Mouse (Mus musculus): ENCODE measurements around the gene Atp2b1. TPM values are rescaled to one million over a fixed set of nuclear protein-coding genes. Genes with fewer than 3 reads are reported as not detected.

Atp2b1 gene
- total and polyA plus RNA-seq, 2 experiments from 2014 or later: 189 to 299 TPM

DNA sequence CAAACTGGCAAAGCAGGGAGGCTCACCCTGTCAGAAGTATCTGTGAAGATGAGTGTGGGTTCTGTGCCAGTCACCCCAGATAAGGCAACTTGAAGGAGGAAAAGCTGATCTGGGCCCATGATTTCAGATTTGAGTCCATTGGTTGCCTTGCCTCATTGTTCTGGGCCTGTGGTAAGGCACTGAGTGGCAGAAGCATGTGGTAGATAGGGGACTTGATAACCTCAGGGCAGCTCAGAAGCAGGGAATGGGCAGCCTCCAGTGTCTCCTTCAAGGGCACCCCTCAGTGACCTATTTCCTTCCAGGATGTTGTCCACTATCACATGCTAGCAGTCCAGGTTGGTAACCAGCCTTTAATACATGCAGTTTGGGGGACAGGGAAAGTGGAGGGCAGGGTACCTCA, 12.8 kb downstream of the Atp2b1 start:
- H3K4me2 ChIP-seq (ENCODE audit: low read depth, low read length, poor library complexity, severe bottlenecking): no peak overlapping the region

DNA sequence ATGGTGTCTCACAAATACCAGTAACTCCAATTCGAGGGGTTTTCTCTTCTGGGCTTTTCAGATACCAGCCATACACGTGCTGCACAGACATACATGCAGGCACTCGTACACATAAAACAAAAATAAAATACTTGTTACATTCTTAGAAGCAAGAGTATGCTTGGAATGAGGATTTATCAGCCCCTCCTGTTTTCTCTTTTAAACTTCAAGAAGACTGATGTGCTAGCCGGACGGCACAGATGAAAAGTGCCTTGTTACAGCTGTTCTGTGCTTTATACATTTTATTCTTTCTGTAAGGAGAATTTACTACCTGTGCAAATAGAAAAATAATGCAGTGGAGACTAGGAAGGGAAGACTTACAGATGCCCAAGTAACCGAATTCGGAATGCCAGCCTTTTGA, 15.2 kb downstream of the Atp2b1 start:
- WGBS: 70% methylated on average over 7 of the region's 7 CpGs
- no peaks in the 10 kb centered on the region for H3K36me3 ChIP-seq (ENCODE audit: insufficient read depth, low read length)
- DNase-seq (ENCODE audit: low spot score) (no peak), ATAC-seq (ENCODE audit: low FRiP score) (no peak)
- no peak for TF ChIP-seq CTCF (IDR thresholded peaks at IDR 0.05)
- H3K9me3 ChIP-seq (ENCODE audit: low read length): no peaks in the 10 kb centered on the region
- H3K4me2 ChIP-seq (ENCODE audit: low read depth, low read length, poor library complexity, severe bottlenecking): no peak overlapping the region
- no peak overlapping the region for H3K4me3 ChIP-seq (ENCODE audit: low read depth, low read length)
- H3K4me1 ChIP-seq (ENCODE audit: insufficient read depth, low read length): no peaks in the 10 kb centered on the region
- H3K9ac ChIP-seq (replicated peaks; ENCODE audit: low read length, poor library complexity, severe bottlenecking): no peak overlapping the region
- no peak overlapping the region for H3K27ac ChIP-seq (ENCODE audit: low read depth, low read length)
- no peaks in the 10 kb centered on the region for H3K27me3 ChIP-seq (ENCODE audit: insufficient read depth, low read length)

More for the DNA sequence above, 12.8 kb downstream of the Atp2b1 start:
- Histone ChIP-seq H3K9ac (replicated peaks; ENCODE audit: low read length, poor library complexity, severe bottlenecking) (no peak overlapping the region), H3K27ac (ENCODE audit: low read depth, low read length) (no peak overlapping the region), H3K4me1 (ENCODE audit: insufficient read depth, low read length) (no peaks in the 10 kb centered on the region), H3K4me3 (ENCODE audit: low read depth, low read length) (no peak overlapping the region), H3K36me3 (ENCODE audit: insufficient read depth, low read length) (no peaks in the 10 kb centered on the region), H3K27me3 (ENCODE audit: insufficient read depth, low read length) (no peaks in the 10 kb centered on the region), H3K9me3 (ENCODE audit: low read length) (no peaks in the 10 kb centered on the region)
- DNase-seq (ENCODE audit: low spot score) (no peak), ATAC-seq (ENCODE audit: low FRiP score) (no peak)
- TF ChIP-seq CTCF (IDR thresholded peaks at IDR 0.05): no peak

DNA sequence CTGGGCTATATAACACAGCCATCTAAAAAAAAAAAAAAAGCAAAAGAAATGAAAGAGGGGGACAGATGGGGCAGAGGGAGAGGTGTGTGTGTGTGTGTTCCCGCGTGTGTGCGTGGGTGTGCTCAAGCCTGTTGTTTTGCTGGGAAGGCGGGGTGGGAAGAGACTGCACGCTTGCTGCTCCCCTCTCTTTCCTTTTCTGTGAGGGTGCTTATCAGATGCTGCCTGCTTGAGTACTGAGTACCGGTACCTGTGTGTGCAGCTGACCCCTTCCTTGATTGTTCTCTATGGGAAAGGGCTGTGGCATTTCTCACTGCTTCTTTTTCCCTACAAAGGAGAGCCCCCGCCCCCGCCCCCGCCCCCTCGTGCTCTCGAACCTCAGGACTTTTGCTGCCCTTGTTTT, 15.9 kb downstream of the Atp2b1 start:
- Histone ChIP-seq H3K27ac (ENCODE audit: low read depth, low read length) (no peak overlapping the region), H3K36me3 (ENCODE audit: insufficient read depth, low read length) (no peaks in the 10 kb centered on the region), H3K4me1 (ENCODE audit: insufficient read depth, low read length) (no peaks in the 10 kb centered on the region), H3K9me3 (ENCODE audit: low read length) (no peaks in the 10 kb centered on the region), H3K27me3 (ENCODE audit: insufficient read depth, low read length) (no peaks in the 10 kb centered on the region), H3K4me3 (ENCODE audit: low read depth, low read length) (no peak overlapping the region), H3K4me2 (ENCODE audit: low read depth, low read length, poor library complexity, severe bottlenecking) (no peak overlapping the region), H3K9ac (replicated peaks; ENCODE audit: low read length, poor library complexity, severe bottlenecking) (no peak overlapping the region)
- DNase-seq (ENCODE audit: low spot score) (no peak), ATAC-seq (ENCODE audit: low FRiP score) (no peak; the same call in 1 of the 2 replicates)
- TF ChIP-seq CTCF (IDR thresholded peaks at IDR 0.05): no peak
- WGBS: 45% methylated on average over 11 of the region's 11 CpGs

DNA sequence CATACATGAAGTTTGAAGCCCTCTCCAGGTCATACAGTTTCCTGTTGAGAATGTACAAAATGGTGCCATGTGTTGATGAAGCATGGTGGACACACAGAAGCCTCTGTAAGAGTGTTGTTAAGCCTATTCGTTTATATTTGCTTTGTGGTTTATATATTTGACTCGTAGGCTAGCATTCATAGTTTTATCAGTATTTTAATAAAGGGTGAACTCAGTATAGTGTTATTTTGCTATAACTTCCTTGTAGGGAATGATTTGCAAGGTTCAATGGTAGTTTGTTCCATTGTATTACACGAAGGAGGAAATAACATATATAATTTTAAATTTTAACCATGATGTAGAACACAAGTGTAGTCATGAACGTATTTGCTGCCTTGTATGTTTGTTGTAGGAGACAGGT, 25.9 kb downstream of the Atp2b1 start:
- Histone ChIP-seq H3K4me1 (ENCODE audit: insufficient read depth, low read length) (0 out of 2 replicates have a peak, but pooled peaks cover 4% of the 10 kb centered on the region), H3K9me3 (ENCODE audit: low read length) (no peaks in the 10 kb centered on the region), H3K9ac (replicated peaks; ENCODE audit: low read length, poor library complexity, severe bottlenecking) (no peak overlapping the region), H3K27me3 (ENCODE audit: insufficient read depth, low read length) (no peaks in the 10 kb centered on the region), H3K4me2 (ENCODE audit: low read depth, low read length, poor library complexity, severe bottlenecking) (no peak overlapping the region), H3K27ac (ENCODE audit: low read depth, low read length) (no peak overlapping the region), H3K36me3 (ENCODE audit: insufficient read depth, low read length) (no peaks in the 10 kb centered on the region), H3K4me3 (ENCODE audit: low read depth, low read length) (no peak overlapping the region)
- 95% methylated on average over 4 of the region's 4 CpGs for WGBS
- no peak for TF ChIP-seq CTCF (IDR thresholded peaks at IDR 0.05)
- no peak for DNase-seq (ENCODE audit: low spot score)
- no peak for ATAC-seq (ENCODE audit: low FRiP score)

DNA sequence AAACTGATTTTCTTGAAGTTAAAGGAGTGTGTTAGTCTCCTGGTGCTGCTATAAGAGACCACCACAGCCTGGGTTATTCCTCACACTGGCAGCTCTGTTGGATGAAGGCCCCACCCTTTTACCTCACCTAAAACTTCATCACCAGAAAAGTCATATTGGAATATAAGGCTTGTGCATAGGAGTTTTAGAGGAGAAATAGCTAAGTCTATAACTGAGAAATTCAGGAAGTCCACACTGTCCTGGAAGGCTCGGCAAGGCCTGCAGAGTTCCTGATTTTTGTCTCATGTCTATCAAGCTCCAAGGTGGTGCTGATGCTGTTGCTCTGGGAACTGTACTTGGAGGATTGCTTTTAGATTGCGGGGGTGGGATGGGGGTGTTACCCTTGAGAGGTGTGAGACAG, 26.6 kb downstream of the Atp2b1 start:
- WGBS: 92% methylated on average over 2 of the region's 2 CpGs

DNA sequence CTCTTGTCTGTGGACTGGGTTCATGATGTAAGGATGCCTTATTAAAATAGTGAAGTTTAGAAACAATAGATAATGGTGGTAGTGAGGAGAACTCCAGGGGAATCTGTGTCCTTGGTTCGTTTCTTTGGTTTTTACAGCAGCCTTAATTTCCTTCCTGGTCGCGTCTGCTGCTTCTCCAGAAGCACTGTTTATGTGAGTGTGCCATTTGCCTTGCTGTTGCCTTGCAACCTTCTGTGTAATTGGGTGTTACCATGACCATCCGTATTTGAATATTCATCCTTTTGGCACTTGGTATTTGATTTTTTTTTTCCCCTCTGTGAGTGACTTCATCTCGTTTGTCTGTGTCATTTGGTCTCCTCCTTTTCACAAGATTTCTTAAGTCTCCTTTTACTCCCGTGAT, 27.8 kb downstream of the Atp2b1 start:
- ATAC-seq (ENCODE audit: low FRiP score): no peak
- WGBS: 74% methylated on average over 6 of the region's 6 CpGs
- H3K4me3 ChIP-seq (ENCODE audit: low read depth, low read length): no peak overlapping the region
- no peak for TF ChIP-seq CTCF (IDR thresholded peaks at IDR 0.05)
- H3K27ac ChIP-seq (ENCODE audit: low read depth, low read length): no peak overlapping the region
- H3K27me3 ChIP-seq (ENCODE audit: insufficient read depth, low read length): no peaks in the 10 kb centered on the region
- no peak for DNase-seq (ENCODE audit: low spot score)
- H3K36me3 ChIP-seq (ENCODE audit: insufficient read depth, low read length): no peaks in the 10 kb centered on the region
- 0 out of 2 replicates have a peak, but pooled peaks cover 4% of the 10 kb centered on the region for H3K4me1 ChIP-seq (ENCODE audit: insufficient read depth, low read length)
- H3K9ac ChIP-seq (replicated peaks; ENCODE audit: low read length, poor library complexity, severe bottlenecking): no peak overlapping the region
- no peaks in the 10 kb centered on the region for H3K9me3 ChIP-seq (ENCODE audit: low read length)
- H3K4me2 ChIP-seq (ENCODE audit: low read depth, low read length, poor library complexity, severe bottlenecking): no peak overlapping the region

More for the DNA sequence above, 26.6 kb downstream of the Atp2b1 start:
- ATAC-seq (ENCODE audit: low FRiP score) (no peak), DNase-seq (ENCODE audit: low spot score) (no peak)
- H3K4me3 ChIP-seq (ENCODE audit: low read depth, low read length): no peak overlapping the region
- H3K27ac ChIP-seq (ENCODE audit: low read depth, low read length): no peak overlapping the region
- no peaks in the 10 kb centered on the region for H3K27me3 ChIP-seq (ENCODE audit: insufficient read depth, low read length)
- no peak overlapping the region for H3K4me2 ChIP-seq (ENCODE audit: low read depth, low read length, poor library complexity, severe bottlenecking)
- no peak for TF ChIP-seq CTCF (IDR thresholded peaks at IDR 0.05)
- no peaks in the 10 kb centered on the region for H3K36me3 ChIP-seq (ENCODE audit: insufficient read depth, low read length)
- H3K9me3 ChIP-seq (ENCODE audit: low read length): no peaks in the 10 kb centered on the region
- 0 out of 2 replicates have a peak, but pooled peaks cover 4% of the 10 kb centered on the region for H3K4me1 ChIP-seq (ENCODE audit: insufficient read depth, low read length)
- H3K9ac ChIP-seq (replicated peaks; ENCODE audit: low read length, poor library complexity, severe bottlenecking): no peak overlapping the region
